Comparison of ENCODE assay signal across 9 mouse cellular contexts in genomic region chr9:71073831-71074230, GRCm38 (mm10).
A peak's percentile ranks its signal among the peaks of the same experiment; 100 is the strongest.
DNase-seq lines count a peak whose midpoint lies in the region; ATAC-seq and TF ChIP-seq lines count a peak whose summit lies in the region.
"Had no signal": no experiment of that assay in that cellular context is flagged by ENCODE, and none has a peak within 500 bp of the region (broad histone marks: within the 10 kb centered on the region; RNA-seq: fewer than 3 reads in every experiment).

No protein-coding gene starts in this region.

- intact Hi-C loops in gastrocnemius, postnatal 36 days (cut with DNase I) = loop anchor here (5.0 kb wide), 1 partner anchor 407 kb away; no protein-coding TSS in a partner anchor

- DNase-seq in hindbrain, embryonic 14.5 days (ENCODE audit: low spot score) = peak; percentile 53
- DNase-seq in urinary bladder, adult 2 months (ENCODE audit: low spot score) = peak; percentile 19
- DNase-seq in urinary bladder, postnatal 10 days (ENCODE audit: low spot score) = no peak
- DNase-seq in liver, postnatal 0 days = peak; percentile 64
- DNase-seq in testis, postnatal 14 days (ENCODE audit: low spot score) = peak; percentile 2
- DNase-seq in gastrocnemius, postnatal 36 days = no peak

- TF ChIP-seq EP300 in liver, postnatal 0 days (IDR thresholded peaks at IDR 0.05; ENCODE audit: low read depth) = no peak

- H3K4me3 ChIP-seq in hindbrain, embryonic 14.5 days (replicated peaks; ENCODE audit: low read length) = no peak overlapping the region
- no peak overlapping the region for H3K4me3 ChIP-seq in hindbrain, embryonic 16.5 days (ENCODE audit: low read length)
- no peak overlapping the region for H3K4me3 ChIP-seq in liver, postnatal 0 days (ENCODE audit: low read depth, low read length)
- H3K4me3 ChIP-seq: myocyte had no signal

- no peaks in the 10 kb centered on the region for H3K27me3 ChIP-seq in hindbrain, embryonic 14.5 days (ENCODE audit: control insufficient read depth, insufficient read depth, low read length)
- H3K27me3 ChIP-seq in hindbrain, embryonic 16.5 days (replicated peaks; ENCODE audit: control insufficient read depth, insufficient read depth, low read length) = no peaks in the 10 kb centered on the region
- no peaks in the 10 kb centered on the region for H3K27me3 ChIP-seq in liver, postnatal 0 days (ENCODE audit: insufficient read depth, low read length)

- no peaks in the 10 kb centered on the region for H3K9me3 ChIP-seq in hindbrain, embryonic 14.5 days (ENCODE audit: control insufficient read depth, low read length)
- H3K9me3 ChIP-seq in hindbrain, embryonic 16.5 days (ENCODE audit: control insufficient read depth, low read length) = no peaks in the 10 kb centered on the region
- no peaks in the 10 kb centered on the region for H3K9me3 ChIP-seq in liver, postnatal 0 days (ENCODE audit: low read length)

- no peak overlapping the region for H3K4me2 ChIP-seq in hindbrain, embryonic 14.5 days (replicated peaks)
- no peak overlapping the region for H3K4me2 ChIP-seq in hindbrain, embryonic 16.5 days (ENCODE audit: low read length)
- no peak overlapping the region for H3K4me2 ChIP-seq in liver, postnatal 0 days (ENCODE audit: low read depth, low read length)

- no peak for ATAC-seq in hindbrain, embryonic 14.5 days (ENCODE audit: low FRiP score)
- ATAC-seq in hindbrain, embryonic 16.5 days = no peak
- ATAC-seq in common myeloid progenitor, adult 5-6 weeks (replicated peaks; ENCODE audit: low read depth, poor library complexity, severe bottlenecking) = peak; percentile 72
- ATAC-seq in liver, postnatal 0 days = no peak

- no peak overlapping the region for H3K27ac ChIP-seq in hindbrain, embryonic 14.5 days
- no peak overlapping the region for H3K27ac ChIP-seq in hindbrain, embryonic 16.5 days (ENCODE audit: low read depth, low read length)
- H3K27ac ChIP-seq in liver, postnatal 0 days (ENCODE audit: low read depth) = no peak overlapping the region

- 58% methylated on average over 4 of the region's 4 CpGs for WGBS in hindbrain, embryonic 14.5 days
- WGBS in hindbrain, embryonic 16.5 days = 68% methylated on average over 4 of the region's 4 CpGs
- WGBS in liver, postnatal 0 days (ENCODE audit: insufficient replicate concordance) = 39% methylated on average over 4 of the region's 4 CpGs

- TF ChIP-seq CTCF in liver, postnatal 0 days (IDR thresholded peaks at IDR 0.05; ENCODE audit: low read depth) = peak; percentile 88

- no peak overlapping the region for H3K9ac ChIP-seq in hindbrain, embryonic 14.5 days
- H3K9ac ChIP-seq in hindbrain, embryonic 16.5 days (ENCODE audit: low read depth, low read length) = no peak overlapping the region
- no peak overlapping the region for H3K9ac ChIP-seq in liver, postnatal 0 days (replicated peaks)

- H3K36me3 ChIP-seq in hindbrain, embryonic 14.5 days (replicated peaks; ENCODE audit: control insufficient read depth, insufficient read depth) = no peaks in the 10 kb centered on the region
- H3K36me3 ChIP-seq in hindbrain, embryonic 16.5 days (ENCODE audit: control insufficient read depth, insufficient read depth, low read length) = no peaks in the 10 kb centered on the region
- H3K36me3 ChIP-seq in liver, postnatal 0 days (replicated peaks; ENCODE audit: insufficient read depth, low read length) = no peaks in the 10 kb centered on the region

- no peaks in the 10 kb centered on the region for H3K4me1 ChIP-seq in hindbrain, embryonic 14.5 days (replicated peaks; ENCODE audit: control insufficient read depth, insufficient read depth, low read length)
- no peaks in the 10 kb centered on the region for H3K4me1 ChIP-seq in hindbrain, embryonic 16.5 days (ENCODE audit: control insufficient read depth, insufficient read depth, low read depth, low read length)
- no peaks in the 10 kb centered on the region for H3K4me1 ChIP-seq in liver, postnatal 0 days (ENCODE audit: insufficient read depth)

Comparison
In these comparisons a context has a peak if more than half of its experiments do, and no peak if none do; other contexts are left out.
1. DNase-seq: peak in hindbrain, embryonic 14.5 days (single experiment), urinary bladder, adult 2 months (single experiment), liver, postnatal 0 days (single experiment) and testis, postnatal 14 days (single experiment); none in urinary bladder, postnatal 10 days (single experiment) and gastrocnemius, postnatal 36 days (0 of 2).